Mouse (Mus musculus): ENCODE measurements around the gene Tmem91. TPM values are rescaled to one million over a fixed set of nuclear protein-coding genes. Genes with fewer than 3 reads are reported as not detected.
A peak's percentile ranks its signal among the peaks of the same experiment; 100 is the strongest.

Gene Tmem91
- total and polyA plus RNA-seq, 2 experiments from 2014 or later: 94.4 to 186 TPM

GRCm38 (mm10) chr7:25690051-25690450 lies 15.1 kb upstream of the Tmem91 start:
- DNase-seq (ENCODE audit: low spot score): no peak
- Histone ChIP-seq H3K9me3 (ENCODE audit: low read length) (no peaks in the 10 kb centered on the region), H3K4me3 (ENCODE audit: low read depth, low read length) (no peak overlapping the region), H3K9ac (replicated peaks; ENCODE audit: low read length, poor library complexity, severe bottlenecking) (no peak overlapping the region), H3K27me3 (ENCODE audit: insufficient read depth, low read length) (peaks cover 42% of the 10 kb centered on the region), H3K36me3 (ENCODE audit: insufficient read depth, low read length) (no peaks in the 10 kb centered on the region), H3K4me2 (ENCODE audit: low read depth, low read length, poor library complexity, severe bottlenecking) (no peak overlapping the region), H3K27ac (ENCODE audit: low read depth, low read length) (no peak overlapping the region), H3K4me1 (ENCODE audit: insufficient read depth, low read length) (peaks cover 6% of the 10 kb centered on the region)
- no peak for TF ChIP-seq CTCF (IDR thresholded peaks at IDR 0.05)
- 39% methylated on average over 5 of the region's 5 CpGs for WGBS
- ATAC-seq (ENCODE audit: low FRiP score): no peak

GRCm38 (mm10) chr7:25689603-25690021 lies 14.6 kb upstream of the Tmem91 start:
- no peak for ATAC-seq (ENCODE audit: low FRiP score)
- WGBS: 14% methylated on average over 12 of the region's 12 CpGs

GRCm38 (mm10) chr7:25688810-25689586 lies 14.0 kb upstream of the Tmem91 start:
- Histone ChIP-seq H3K9me3 (ENCODE audit: low read length) (no peaks in the 10 kb centered on the region), H3K4me2 (ENCODE audit: low read depth, low read length, poor library complexity, severe bottlenecking) (peak overlapping the region; percentile 73), H3K4me1 (ENCODE audit: insufficient read depth, low read length) (peaks cover 6% of the 10 kb centered on the region), H3K4me3 (ENCODE audit: low read depth, low read length) (peak overlapping the region; percentile 38), H3K27me3 (ENCODE audit: insufficient read depth, low read length) (peaks cover 42% of the 10 kb centered on the region), H3K36me3 (ENCODE audit: insufficient read depth, low read length) (no peaks in the 10 kb centered on the region), H3K27ac (ENCODE audit: low read depth, low read length) (no peak overlapping the region), H3K9ac (replicated peaks; ENCODE audit: low read length, poor library complexity, severe bottlenecking) (peak overlapping the region; percentile 48; the same call in 1 of the 2 replicates)
- WGBS: 2% methylated on average over 48 of the region's 52 CpGs
- no peak for TF ChIP-seq CTCF (IDR thresholded peaks at IDR 0.05)
- DNase-seq (ENCODE audit: low spot score): no peak
- peak; percentile 29; the same call in 1 of the 2 replicates for ATAC-seq (ENCODE audit: low FRiP score)

More at GRCm38 (mm10) chr7:25689603-25690021, 14.6 kb upstream of the Tmem91 start:
- TF ChIP-seq CTCF (IDR thresholded peaks at IDR 0.05): no peak
- peaks cover 6% of the 10 kb centered on the region for H3K4me1 ChIP-seq (ENCODE audit: insufficient read depth, low read length)
- peaks cover 42% of the 10 kb centered on the region for H3K27me3 ChIP-seq (ENCODE audit: insufficient read depth, low read length)
- H3K36me3 ChIP-seq (ENCODE audit: insufficient read depth, low read length): no peaks in the 10 kb centered on the region
- H3K9ac ChIP-seq (replicated peaks; ENCODE audit: low read length, poor library complexity, severe bottlenecking): peak overlapping the region; percentile 48; the same call in 1 of the 2 replicates
- H3K27ac ChIP-seq (ENCODE audit: low read depth, low read length): no peak overlapping the region
- no peak for DNase-seq (ENCODE audit: low spot score)
- H3K9me3 ChIP-seq (ENCODE audit: low read length): no peaks in the 10 kb centered on the region
- peak overlapping the region; percentile 73 for H3K4me2 ChIP-seq (ENCODE audit: low read depth, low read length, poor library complexity, severe bottlenecking)
- H3K4me3 ChIP-seq (ENCODE audit: low read depth, low read length): peak overlapping the region; percentile 38

GRCm38 (mm10) chr7:25687811-25688401 lies 12.9 kb upstream of the Tmem91 start:
- Histone ChIP-seq H3K4me3 (ENCODE audit: low read depth, low read length) (peak overlapping the region; percentile 38), H3K27me3 (ENCODE audit: insufficient read depth, low read length) (peaks cover 42% of the 10 kb centered on the region), H3K36me3 (ENCODE audit: insufficient read depth, low read length) (no peaks in the 10 kb centered on the region), H3K4me2 (ENCODE audit: low read depth, low read length, poor library complexity, severe bottlenecking) (peak overlapping the region; percentile 73), H3K9ac (replicated peaks; ENCODE audit: low read length, poor library complexity, severe bottlenecking) (peak overlapping the region; percentile 39), H3K4me1 (ENCODE audit: insufficient read depth, low read length) (peaks cover 6% of the 10 kb centered on the region), H3K27ac (ENCODE audit: low read depth, low read length) (no peak overlapping the region), H3K9me3 (ENCODE audit: low read length) (no peaks in the 10 kb centered on the region)
- no peak for ATAC-seq (ENCODE audit: low FRiP score)
- WGBS: under 1% methylated on average over 47 of the region's 47 CpGs
- no peak for DNase-seq (ENCODE audit: low spot score)
- 0 out of 2 replicates have a peak, but pooled peaks have one; percentile 23 for TF ChIP-seq CTCF (IDR thresholded peaks at IDR 0.05)

GRCm38 (mm10) chr7:25686680-25687531 lies 11.9 kb upstream of the Tmem91 start, which contains the start of gene Tgfb1:
Tgfb1 (plus strand) TSS chr7:25687002.
- WGBS: 1% methylated on average over 47 of the region's 69 CpGs
- Histone ChIP-seq H3K27me3 (ENCODE audit: insufficient read depth, low read length) (peaks cover 40% of the 10 kb centered on the region), H3K9me3 (ENCODE audit: low read length) (no peaks in the 10 kb centered on the region), H3K4me3 (ENCODE audit: low read depth, low read length) (peak within 1 kb of the TSS; percentile 38), H3K9ac (replicated peaks; ENCODE audit: low read length, poor library complexity, severe bottlenecking) (peak within 1 kb of the TSS; percentile 39), H3K4me2 (ENCODE audit: low read depth, low read length, poor library complexity, severe bottlenecking) (peak within 1 kb of the TSS; percentile 73), H3K27ac (ENCODE audit: low read depth, low read length) (no peak within 1 kb of the TSS), H3K36me3 (ENCODE audit: insufficient read depth, low read length) (no peaks in the 10 kb centered on the region), H3K4me1 (ENCODE audit: insufficient read depth, low read length) (peaks cover 6% of the 10 kb centered on the region)
- peak; percentile 57 for TF ChIP-seq CTCF (IDR thresholded peaks at IDR 0.05)
- ATAC-seq (ENCODE audit: low FRiP score): no peak
- no peak for DNase-seq (ENCODE audit: low spot score)
